Mouse (Mus musculus) adrenal gland, postnatal 0 days (tissue): ENCODE data around the gene Arpp19. TPM values are rescaled to one million over a fixed set of nuclear protein-coding genes. Genes with fewer than 3 reads are reported as not detected.

Experiments used
- polyA plus RNA-seq: library from polyadenylated mRNA; unstranded; fragments of >200 nt; fragmentation: Nextera tagmentation; extraction: Ambion mirVana; gene quantifications from 2 replicates; pipeline ENCODE4 v1.2.1, GENCODE M21; 2015

Arpp19 gene
- polyA plus RNA-seq: 330 and 369 TPM in 2 replicates

GRCm38 (mm10) chr9:75037451-75038356, at the start of gene Arpp19:
Gene Arpp19, plus strand, starts transcription at chr9:75037614.

GRCm38 (mm10) chr9:75070457-75071028, 33.1 kb downstream of the Arpp19 start, which contains the start of gene Myo5a:
Gene Myo5a, plus strand, starts transcription at chr9:75071015.

Other genes with a start within 250 kb of the Arpp19 start
- gene Onecut1, start 175.7 kb upstream of the Arpp19 start, polyA plus RNA-seq: 0.19 and 0.35 TPM in 2 replicates
- gene Fam214a, start 84.7 kb upstream of the Arpp19 start, polyA plus RNA-seq: 16.7 and 45.7 TPM in 2 replicates
- 10.0 and 11.8 TPM in 2 replicates for gene Myo5a, start 33.4 kb downstream of the Arpp19 start, polyA plus RNA-seq
- 0.08 and 0.36 TPM in 2 replicates for gene Myo5c, start 194.4 kb downstream of the Arpp19 start, polyA plus RNA-seq